Mouse (Mus musculus): ENCODE measurements around the gene Cdk2ap2. TPM values are rescaled to one million over a fixed set of nuclear protein-coding genes. Genes with fewer than 3 reads are reported as not detected.

The Cdk2ap2 gene
- polyA plus RNA-seq, 1 experiment, result 200 TPM

DNA sequence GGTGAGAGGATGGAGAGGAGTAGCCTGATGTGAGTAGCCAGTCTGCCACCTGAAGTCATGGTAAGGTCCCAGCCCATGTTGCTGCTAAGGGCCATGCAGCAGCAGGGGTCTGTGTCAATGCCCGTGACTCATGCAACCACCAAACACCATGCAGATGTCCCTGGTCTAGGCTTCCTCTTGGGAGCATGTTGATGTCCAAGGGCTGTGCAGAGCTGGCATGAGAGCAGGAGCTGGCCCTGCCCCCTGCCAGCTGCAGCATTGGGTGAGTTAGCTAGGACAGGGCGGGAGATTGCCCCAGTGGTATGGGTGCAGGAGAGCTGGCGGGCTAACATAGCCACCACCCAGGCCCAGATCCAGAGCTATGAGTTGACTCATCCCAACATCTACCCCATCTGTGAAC, 6.5 kb upstream of the Cdk2ap2 start:
- no peak for DNase-seq
- 81% methylated on average over 3 of the region's 3 CpGs for WGBS
- H3K4me3 ChIP-seq (replicated peaks; ENCODE audit: extremely low read depth, low read depth, low read length), result no peak overlapping the region
- TF ChIP-seq POLR2A (IDR thresholded peaks at IDR 0.05; ENCODE audit: borderline replicate concordance, extremely low read depth, low read depth, low read length) (no peak), CTCF (IDR thresholded peaks at IDR 0.05; ENCODE audit: insufficient read depth, low read length) (no peak)
- no peaks in the 10 kb centered on the region for H3K4me1 ChIP-seq (ENCODE audit: control insufficient read depth, insufficient read depth, low read length)

DNA sequence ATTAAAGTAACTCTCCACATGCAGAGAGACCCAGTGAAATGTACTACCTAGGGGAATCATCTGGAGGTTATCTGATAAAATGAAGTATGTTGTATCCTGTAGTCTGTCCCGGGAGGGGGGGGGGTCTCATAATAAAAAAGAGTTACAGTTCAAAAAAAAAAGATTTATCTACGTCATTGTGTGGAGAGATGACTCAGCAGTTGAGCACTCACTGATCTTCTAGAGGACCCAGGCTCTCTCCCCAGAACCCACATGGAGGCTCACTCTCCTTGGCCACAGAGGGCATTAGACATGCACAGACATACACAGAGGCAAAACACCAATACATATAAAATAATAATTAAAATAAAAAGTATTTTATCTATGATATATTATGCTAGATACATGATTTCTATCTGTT, 5.6 kb upstream of the Cdk2ap2 start:
- no peaks in the 10 kb centered on the region; the same call in 1 of the 2 replicates for H3K4me1 ChIP-seq (ENCODE audit: control insufficient read depth, insufficient read depth, low read length)
- WGBS, result 52% methylated on average over 2 of the region's 2 CpGs
- no peak overlapping the region for H3K4me3 ChIP-seq (replicated peaks; ENCODE audit: extremely low read depth, low read depth, low read length)
- TF ChIP-seq CTCF (IDR thresholded peaks at IDR 0.05; ENCODE audit: insufficient read depth, low read length), result no peak
- no peak for TF ChIP-seq POLR2A (IDR thresholded peaks at IDR 0.05; ENCODE audit: borderline replicate concordance, extremely low read depth, low read depth, low read length)
- no peak for DNase-seq

DNA sequence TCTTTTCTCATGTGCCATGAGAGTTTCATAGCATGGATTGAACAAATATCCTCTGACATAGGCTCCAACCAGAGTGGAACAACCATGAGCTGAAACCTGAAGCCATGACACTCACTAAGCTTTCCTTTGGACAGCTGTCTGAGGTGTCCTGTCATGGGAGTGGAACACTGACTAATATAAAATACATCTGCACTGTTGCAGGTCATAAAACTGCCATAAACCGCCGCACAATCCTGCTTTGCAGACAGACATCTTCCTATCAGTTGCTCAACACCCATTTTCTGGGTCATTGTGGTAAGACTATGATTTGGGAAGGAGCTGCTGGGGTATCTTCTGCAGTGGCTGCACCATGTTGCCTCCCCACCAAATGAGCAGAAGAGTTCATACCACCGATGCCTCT, 4.2 kb upstream of the Cdk2ap2 start:
- Histone ChIP-seq H3K4me1 (ENCODE audit: control insufficient read depth, insufficient read depth, low read length) (peaks cover 3% of the 10 kb centered on the region), H3K4me3 (replicated peaks; ENCODE audit: extremely low read depth, low read depth, low read length) (no peak overlapping the region)
- TF ChIP-seq POLR2A (IDR thresholded peaks at IDR 0.05; ENCODE audit: borderline replicate concordance, extremely low read depth, low read depth, low read length), result no peak
- no peak for TF ChIP-seq CTCF (IDR thresholded peaks at IDR 0.05; ENCODE audit: insufficient read depth, low read length)
- 78% methylated on average over 3 of the region's 3 CpGs for WGBS
- DNase-seq, result no peak

DNA sequence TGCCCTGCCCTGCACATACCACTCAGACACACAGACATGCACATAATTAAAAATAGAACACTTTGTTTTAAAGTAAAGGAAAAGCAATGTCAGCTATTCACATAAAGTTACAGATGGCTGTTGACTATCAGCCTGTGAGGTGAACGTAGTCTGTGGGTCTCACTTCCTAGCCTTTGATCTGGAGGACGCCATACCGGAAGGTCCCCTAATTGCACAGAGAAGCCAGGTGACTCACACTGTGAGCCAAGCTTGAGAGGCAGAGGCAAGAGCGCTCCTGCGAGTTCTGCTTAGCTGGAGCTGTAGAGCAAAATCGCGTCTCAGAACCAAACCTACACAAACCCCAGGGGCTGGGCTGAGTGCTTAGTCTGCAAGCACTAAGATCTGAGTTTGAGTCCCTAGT, 3.2 kb upstream of the Cdk2ap2 start:
- Histone ChIP-seq H3K4me1 (ENCODE audit: control insufficient read depth, insufficient read depth, low read length) (peaks cover 6% of the 10 kb centered on the region), H3K4me3 (replicated peaks; ENCODE audit: extremely low read depth, low read depth, low read length) (no peak overlapping the region)
- 41% methylated on average over 7 of the region's 7 CpGs for WGBS
- no peak for TF ChIP-seq CTCF (IDR thresholded peaks at IDR 0.05; ENCODE audit: insufficient read depth, low read length)
- no peak for TF ChIP-seq POLR2A (IDR thresholded peaks at IDR 0.05; ENCODE audit: borderline replicate concordance, extremely low read depth, low read depth, low read length)
- DNase-seq, result no peak

DNA sequence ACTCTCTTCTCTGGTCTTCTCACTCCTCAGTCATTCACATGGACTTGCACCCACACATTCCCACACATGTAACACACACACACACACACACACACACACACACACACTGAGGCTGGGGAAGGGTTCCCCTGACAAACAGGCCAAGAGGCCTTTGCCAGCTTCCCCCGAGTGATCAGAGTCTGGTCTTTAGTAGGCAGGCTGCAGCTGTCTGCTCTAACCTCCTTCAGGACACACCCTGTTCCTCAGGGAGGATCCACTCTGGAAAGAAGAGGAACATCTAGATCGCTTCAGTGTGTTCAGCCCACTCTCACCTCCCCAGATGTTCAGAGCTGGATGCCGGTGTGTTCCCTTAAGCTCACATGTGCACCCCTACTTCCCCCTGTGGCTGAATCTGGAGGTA, 2.6 kb upstream of the Cdk2ap2 start:
- TF ChIP-seq POLR2A (IDR thresholded peaks at IDR 0.05; ENCODE audit: borderline replicate concordance, extremely low read depth, low read depth, low read length), result no peak
- no peak for DNase-seq
- 67% methylated on average over 3 of the region's 3 CpGs for WGBS
- Histone ChIP-seq H3K4me3 (replicated peaks; ENCODE audit: extremely low read depth, low read depth, low read length) (no peak overlapping the region), H3K4me1 (ENCODE audit: control insufficient read depth, insufficient read depth, low read length) (peaks cover 8% of the 10 kb centered on the region)

DNA sequence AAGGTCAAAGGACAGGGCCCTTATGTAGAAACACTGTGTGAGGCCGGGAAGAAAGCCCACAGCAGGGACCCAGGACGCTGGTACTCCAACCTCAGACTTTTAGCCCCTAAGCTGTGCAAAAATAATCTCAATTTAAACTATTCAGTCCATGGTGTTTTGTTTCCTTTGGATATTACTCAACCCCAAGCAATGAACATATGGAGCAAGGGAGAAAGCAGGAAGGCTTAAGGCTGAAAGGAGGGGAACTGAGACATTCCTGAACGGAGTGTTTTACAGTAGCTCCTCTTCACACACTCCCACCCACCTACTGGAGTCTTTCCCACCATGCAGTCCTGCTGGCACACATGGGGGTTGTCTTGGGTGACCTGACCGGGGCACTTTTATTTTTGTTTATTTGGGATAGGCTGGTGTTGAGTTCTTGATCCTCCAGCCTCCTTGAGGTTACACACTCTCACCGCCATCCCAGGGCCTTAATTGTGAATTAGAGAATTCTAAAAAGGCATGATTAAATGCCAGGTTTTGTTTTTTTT, 2.1 kb upstream of the Cdk2ap2 start:
- no peak for DNase-seq
- Histone ChIP-seq H3K4me1 (ENCODE audit: control insufficient read depth, insufficient read depth, low read length) (peaks cover 11% of the 10 kb centered on the region), H3K4me3 (replicated peaks; ENCODE audit: extremely low read depth, low read depth, low read length) (no peak overlapping the region)
- WGBS, result 73% methylated on average over 5 of the region's 5 CpGs
- no peak for TF ChIP-seq POLR2A (IDR thresholded peaks at IDR 0.05; ENCODE audit: borderline replicate concordance, extremely low read depth, low read depth, low read length)
- TF ChIP-seq CTCF (IDR thresholded peaks at IDR 0.05; ENCODE audit: insufficient read depth, low read length), result no peak

DNA sequence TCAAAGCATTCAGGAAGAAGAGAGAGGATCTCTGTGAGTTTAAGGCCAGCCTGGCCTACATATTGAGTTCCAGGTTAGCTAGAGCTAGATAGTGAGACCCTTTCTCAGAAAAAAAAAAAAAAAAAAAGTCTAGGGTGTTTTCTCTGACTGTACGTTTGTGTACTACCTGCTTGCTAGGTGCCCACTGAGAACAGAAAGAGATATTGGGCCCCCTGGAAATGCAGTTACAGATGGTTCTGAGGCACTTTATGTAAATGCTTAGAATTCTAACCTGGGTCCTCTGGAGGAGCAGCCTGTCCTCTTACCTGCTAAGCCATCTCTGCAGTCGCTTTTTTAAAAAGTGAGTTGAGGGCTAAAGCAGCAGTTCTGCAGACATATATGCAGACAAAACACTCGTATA, 1.2 kb upstream of the Cdk2ap2 start:
- peaks cover 13% of the 10 kb centered on the region for H3K4me1 ChIP-seq (ENCODE audit: control insufficient read depth, insufficient read depth, low read length)
- H3K4me3 ChIP-seq (replicated peaks; ENCODE audit: extremely low read depth, low read depth, low read length), result no peak overlapping the region
- WGBS, result 87% methylated on average over 3 of the region's 3 CpGs
- TF ChIP-seq CTCF (IDR thresholded peaks at IDR 0.05; ENCODE audit: insufficient read depth, low read length) (no peak), POLR2A (IDR thresholded peaks at IDR 0.05; ENCODE audit: borderline replicate concordance, extremely low read depth, low read depth, low read length) (no peak)
- no peak for DNase-seq

DNA sequence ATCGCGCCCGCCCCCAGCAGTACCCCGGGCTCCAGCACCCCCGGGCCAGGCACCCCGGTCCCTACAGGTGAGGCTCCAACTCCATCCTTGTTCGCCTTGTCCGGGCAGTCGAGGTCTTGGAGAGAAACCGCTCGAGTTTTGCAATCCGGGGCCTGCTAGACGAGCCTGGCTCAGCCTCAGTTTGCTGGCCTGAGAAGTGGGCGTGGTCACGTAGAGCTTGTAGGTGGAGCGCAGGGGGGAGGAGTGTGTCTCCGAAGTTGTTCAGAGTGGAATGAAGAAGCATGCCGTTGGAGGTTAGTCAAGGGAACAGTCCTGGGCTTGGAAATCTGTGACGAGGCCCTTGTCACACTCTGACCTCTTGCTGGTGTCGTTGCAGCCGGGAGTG, 451 bp downstream of the Cdk2ap2 start:
- no peak for DNase-seq
- no peak for TF ChIP-seq POLR2A (IDR thresholded peaks at IDR 0.05; ENCODE audit: borderline replicate concordance, extremely low read depth, low read depth, low read length)
- no peak for TF ChIP-seq CTCF (IDR thresholded peaks at IDR 0.05; ENCODE audit: insufficient read depth, low read length)
- H3K4me3 ChIP-seq (replicated peaks; ENCODE audit: extremely low read depth, low read depth, low read length), result peak overlapping the region; percentile 72
- 2% methylated on average over 21 of the region's 21 CpGs for WGBS
- H3K4me1 ChIP-seq (ENCODE audit: control insufficient read depth, insufficient read depth, low read length), result peaks cover 13% of the 10 kb centered on the region

DNA sequence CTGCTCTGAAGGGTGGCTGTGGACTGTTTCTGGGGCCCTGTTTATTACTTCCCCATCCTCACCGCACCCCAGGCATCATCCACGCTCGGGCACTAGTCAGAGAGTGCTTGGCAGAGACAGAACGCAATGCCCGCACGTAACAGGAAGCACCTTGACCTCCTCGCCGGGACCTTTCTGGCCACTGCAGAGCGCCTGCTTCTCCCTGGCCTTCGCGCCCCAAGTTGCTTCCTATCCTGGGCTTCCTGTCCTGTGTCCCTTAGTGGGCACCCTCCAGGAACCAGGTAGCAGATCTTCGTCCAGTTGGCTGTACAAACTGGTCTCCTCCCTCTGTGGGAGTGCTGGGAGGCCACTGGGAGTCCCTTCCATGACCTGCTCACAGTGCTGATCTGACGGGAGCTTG, 1.4 kb downstream of the Cdk2ap2 start:
- no peak for TF ChIP-seq POLR2A (IDR thresholded peaks at IDR 0.05; ENCODE audit: borderline replicate concordance, extremely low read depth, low read depth, low read length)
- no peak for TF ChIP-seq CTCF (IDR thresholded peaks at IDR 0.05; ENCODE audit: insufficient read depth, low read length)
- H3K4me1 ChIP-seq (ENCODE audit: control insufficient read depth, insufficient read depth, low read length), result peaks cover 13% of the 10 kb centered on the region
- no peak overlapping the region for H3K4me3 ChIP-seq (replicated peaks; ENCODE audit: extremely low read depth, low read depth, low read length)
- no peak for DNase-seq
- WGBS, result 75% methylated on average over 13 of the region's 13 CpGs

DNA sequence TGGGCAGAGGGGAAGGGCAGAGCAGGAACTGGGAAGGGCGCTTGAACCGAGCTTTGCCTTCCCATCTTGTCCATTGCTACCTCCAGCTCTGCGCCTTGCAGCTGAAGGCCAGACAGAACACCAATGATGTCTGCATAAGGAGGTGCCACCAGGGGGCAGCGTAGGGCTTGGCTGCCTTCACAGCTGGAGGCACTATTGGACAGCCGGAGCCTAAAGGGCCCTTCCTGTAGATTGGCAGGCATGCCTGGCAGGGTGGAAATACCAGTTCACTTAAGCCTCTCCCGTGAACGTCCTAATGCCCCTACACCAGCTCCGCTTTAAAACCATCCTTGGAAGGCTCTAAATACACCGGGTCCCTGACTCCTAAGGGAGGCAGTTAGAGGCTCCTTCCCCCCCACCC, 2.1 kb downstream of the Cdk2ap2 start:
- TF ChIP-seq CTCF (IDR thresholded peaks at IDR 0.05; ENCODE audit: insufficient read depth, low read length) (peak; percentile 92), POLR2A (IDR thresholded peaks at IDR 0.05; ENCODE audit: borderline replicate concordance, extremely low read depth, low read depth, low read length) (peak; percentile 36; the same call in 1 of the 2 replicates)
- H3K4me1 ChIP-seq (ENCODE audit: control insufficient read depth, insufficient read depth, low read length), result peaks cover 13% of the 10 kb centered on the region
- H3K4me3 ChIP-seq (replicated peaks; ENCODE audit: extremely low read depth, low read depth, low read length), result no peak overlapping the region
- 5% methylated on average over 9 of the region's 9 CpGs for WGBS
- DNase-seq, result peak; percentile 91
